Mouse (Mus musculus): ENCODE measurements around the gene Pfpl.

The Pfpl gene

DNA sequence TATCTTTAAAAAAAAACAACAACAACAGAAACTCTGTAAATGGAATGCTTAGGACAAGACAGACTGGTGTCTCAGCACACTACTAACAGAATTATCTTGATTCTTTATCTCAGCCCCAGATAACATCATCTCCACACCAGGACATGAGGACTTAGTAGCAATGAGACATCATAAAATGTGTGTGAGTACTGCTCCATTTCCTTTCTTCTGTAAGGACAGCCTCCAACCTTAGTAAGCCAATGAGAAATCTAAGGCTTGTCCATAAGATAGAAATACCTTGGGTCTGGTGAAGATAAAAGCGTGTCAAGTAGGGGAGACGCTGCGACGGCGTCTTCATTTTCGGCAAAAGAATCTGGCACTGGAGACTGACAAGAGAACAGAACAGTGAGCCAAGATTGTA, at the start of gene Pfpl:
Gene Pfpl (plus strand): TSS at position 301 of the 400 bp plus-strand sequence.
- no peak for DNase-seq (ENCODE audit: low spot score)

DNA sequence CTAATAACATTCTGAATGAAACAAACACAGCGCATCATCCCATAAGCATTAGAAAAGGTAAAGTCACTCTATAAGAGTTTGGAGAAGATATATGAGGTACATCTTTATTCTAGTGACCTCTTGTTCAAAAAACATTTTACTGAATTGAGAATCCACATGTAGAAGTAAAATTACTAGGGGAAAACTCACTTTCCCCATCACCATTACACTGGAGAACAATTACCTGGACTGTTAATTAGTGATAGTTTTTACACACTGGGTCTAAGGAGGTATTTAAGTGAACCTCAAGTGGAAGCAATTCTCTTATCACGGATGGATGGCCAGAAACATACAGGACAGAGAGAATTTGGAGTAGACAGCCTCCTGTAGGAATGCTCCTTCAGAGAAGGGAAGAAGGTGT, 40.7 kb upstream of the Pfpl start, which contains the start of gene Olfr1440:
Gene Olfr1440 (plus strand): TSS at position 301 of the 400 bp plus-strand sequence.
- no peak for DNase-seq (ENCODE audit: low spot score)

DNA sequence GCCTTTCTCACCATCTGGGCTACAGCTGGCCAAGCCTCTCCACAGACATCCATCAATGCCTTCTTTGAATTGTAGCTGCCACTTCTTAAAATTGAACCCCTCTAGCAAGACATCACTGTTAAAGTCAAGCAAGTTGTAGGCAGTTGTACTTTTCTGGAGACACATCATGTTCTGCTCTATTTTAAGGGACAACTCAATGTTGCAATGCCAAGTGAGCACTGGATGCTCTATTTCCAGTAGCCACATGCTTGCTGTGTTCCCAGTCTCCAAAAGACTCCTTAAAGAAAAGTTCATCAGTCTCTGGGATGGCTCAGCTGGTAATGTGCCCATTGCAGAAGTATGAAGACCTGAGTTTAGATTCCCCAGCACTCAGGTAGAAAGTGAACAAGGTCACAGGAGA, 14.0 kb upstream of the Pfpl start:
- no peak for DNase-seq (ENCODE audit: low spot score)

DNA sequence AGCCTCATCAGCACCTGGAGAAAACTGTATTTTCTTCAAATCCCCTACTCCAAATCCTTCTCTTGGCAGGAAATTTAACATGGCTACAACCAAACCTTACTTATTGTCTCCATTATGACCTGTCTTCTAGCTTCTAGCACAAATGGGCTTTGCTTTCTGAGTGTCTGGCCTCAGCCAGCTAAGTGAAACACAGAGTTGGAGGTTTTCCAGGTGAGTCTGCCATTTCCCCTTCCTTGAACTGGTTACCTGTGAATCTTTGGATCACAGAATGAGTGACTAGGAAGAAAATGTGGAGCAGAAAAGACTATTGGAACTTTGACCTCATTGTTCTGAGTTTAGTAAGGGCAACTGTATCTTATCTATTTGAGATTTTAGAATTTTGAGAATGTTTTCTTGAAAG, 10.3 kb upstream of the Pfpl start, which contains the start of gene Olfr1441:
Gene Olfr1441 (plus strand): TSS at position 73 of the 400 bp plus-strand sequence.
- no peak for DNase-seq (ENCODE audit: low spot score)

DNA sequence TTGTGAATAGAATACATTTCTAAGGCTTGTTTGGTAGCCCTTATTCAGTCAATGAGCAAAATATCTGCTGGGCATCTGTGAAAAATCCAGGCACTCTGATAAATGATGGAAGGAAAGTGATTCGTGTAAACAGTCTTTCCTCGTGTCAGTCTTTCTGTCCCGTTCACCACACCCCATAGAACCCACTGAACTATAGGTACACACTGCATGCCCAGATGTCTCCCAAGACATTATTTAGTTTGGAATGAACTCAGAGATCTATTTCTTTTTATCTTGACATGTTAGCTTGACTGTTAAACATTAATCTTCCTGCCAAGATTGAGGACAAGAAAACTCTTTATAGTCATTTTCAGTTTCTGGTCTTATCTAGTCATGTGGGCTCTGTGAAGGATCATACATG, 9.4 kb upstream of the Pfpl start:
- no peak for DNase-seq (ENCODE audit: low spot score)

DNA sequence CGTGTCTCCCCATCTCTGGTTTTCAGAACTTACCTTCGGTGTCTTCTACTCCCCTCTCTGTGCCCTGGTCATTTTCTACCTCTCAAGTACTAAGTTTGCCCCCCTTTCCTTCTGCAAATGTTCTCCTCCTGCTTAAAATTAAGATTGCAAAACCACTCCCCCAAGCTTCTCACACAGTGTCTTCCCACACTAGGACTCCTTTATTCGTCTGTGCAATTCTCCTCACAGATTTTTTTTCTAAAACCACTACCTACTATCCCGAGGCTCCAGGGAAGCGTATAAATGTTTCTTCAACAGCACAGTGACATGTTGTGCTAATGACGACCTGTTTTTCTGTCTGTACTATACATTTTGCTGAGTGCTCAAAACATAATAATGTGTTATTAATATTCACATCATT, 7.2 kb upstream of the Pfpl start:
- no peak for DNase-seq (ENCODE audit: low spot score)

DNA sequence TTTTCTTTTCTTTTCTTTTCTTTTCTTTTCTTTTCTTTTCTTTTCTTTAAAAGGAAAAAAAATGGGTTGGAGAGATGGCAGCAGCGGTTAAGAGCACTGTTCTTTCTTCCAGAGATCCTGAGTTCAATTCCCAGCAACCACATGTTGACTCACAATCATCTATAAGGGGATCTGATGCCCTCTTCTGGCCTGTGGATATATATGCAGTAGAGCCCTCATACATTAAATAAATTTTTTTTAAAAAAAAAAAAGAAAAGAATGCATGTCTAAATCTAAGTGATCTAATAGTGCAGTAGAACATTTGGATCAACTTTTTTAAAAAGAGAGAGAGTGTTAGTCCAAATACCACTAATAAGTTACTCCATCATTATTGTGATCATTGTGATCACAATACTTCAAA, 6.0 kb upstream of the Pfpl start:
- DNase-seq (ENCODE audit: low spot score), result no peak

DNA sequence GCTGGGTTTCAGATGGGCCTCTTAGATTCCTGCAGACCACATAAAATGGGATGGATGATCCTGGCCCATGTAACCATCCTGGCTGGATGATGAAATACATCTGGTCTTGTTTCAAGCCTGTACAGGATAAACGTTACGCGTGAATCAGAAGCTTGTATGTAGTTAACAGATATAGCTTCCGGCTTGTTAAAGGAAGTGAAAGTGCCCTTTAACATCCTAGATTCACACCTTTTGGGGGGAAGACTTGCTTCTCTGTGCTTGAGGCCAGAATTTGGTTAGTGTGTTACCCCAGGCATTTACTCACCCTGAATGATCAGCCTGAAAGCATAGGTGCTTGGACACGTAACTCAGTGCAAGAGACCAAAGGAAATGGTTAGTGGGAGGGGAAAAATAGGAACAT, 604 bp upstream of the Pfpl start:
- DNase-seq (ENCODE audit: low spot score), result no peak

DNA sequence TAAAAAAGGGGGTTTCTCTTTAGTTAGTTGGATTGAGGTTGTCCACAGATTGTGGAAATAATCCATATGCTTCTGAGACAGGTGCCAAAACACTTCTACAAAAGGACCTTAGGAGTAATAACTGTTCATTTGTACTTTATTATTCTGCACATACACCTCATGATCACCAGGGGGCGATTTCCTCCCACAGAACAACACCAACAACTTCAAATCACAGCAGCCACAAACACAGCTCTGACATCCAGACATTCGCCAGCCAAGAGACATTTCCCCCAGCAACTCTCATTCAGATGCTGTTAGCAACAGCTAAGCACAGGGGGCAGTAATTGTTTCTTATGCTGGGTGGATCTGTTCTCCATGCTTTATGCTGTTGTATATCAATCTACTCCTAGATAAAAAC, 5.3 kb downstream of the Pfpl start:
- DNase-seq (ENCODE audit: low spot score), result peak; percentile 22

DNA sequence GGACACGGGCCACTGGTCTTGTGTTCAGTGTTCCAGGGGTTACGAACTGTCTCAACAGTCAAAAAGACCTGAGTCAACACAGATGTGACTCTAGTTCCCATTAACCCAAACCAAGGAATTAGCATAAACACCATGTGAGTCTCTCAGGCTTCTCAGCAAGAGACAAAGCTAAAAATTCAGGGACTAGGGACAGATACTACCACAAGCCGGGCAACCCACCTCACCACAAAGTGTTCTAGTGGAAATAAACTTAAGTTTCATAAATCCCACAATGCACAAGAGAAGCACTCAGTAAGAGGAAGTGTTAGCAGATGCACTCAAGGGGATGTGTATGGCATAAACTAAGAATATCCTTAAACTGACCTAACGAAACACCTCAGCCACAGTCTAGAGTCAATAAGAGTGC, 7.3 kb downstream of the Pfpl start:
- no peak for DNase-seq (ENCODE audit: low spot score)

DNA sequence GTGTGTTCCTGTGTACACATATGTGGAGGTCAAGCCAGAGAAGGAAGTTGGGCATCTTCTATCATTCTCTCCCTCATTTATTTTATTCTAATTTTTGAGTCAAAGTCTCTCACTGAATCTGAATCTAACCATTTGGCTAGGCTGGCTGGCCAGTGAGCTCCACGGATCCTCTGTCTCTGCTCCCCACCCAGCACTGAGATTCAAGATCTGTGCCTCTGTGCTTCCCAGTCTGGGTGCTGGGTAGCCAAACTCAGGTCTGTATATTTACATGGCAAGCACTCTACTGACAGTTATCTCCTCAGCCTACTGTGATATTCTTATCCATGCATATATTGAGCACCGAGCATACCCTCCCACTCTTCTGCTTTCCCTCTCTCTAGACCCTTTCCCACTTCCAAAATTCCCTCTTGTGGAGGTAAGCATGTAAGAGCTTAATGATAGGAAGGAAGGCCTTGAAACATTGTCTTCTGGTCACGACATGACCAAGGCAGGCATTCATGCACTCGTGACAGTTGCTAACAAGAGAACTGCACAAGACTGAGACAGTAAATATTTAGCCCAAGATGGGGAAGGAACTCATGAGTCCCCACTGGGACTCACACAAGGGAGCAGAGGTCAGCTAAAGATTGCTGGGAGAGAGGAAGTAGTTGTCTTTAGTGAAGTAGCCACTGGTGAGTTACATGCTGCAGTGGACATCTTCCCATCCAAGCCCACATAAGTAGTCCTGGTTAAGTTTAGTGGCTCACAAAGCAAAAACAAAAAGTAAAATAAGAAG, 8.2 kb downstream of the Pfpl start:
- no peak for DNase-seq (ENCODE audit: low spot score)

DNA sequence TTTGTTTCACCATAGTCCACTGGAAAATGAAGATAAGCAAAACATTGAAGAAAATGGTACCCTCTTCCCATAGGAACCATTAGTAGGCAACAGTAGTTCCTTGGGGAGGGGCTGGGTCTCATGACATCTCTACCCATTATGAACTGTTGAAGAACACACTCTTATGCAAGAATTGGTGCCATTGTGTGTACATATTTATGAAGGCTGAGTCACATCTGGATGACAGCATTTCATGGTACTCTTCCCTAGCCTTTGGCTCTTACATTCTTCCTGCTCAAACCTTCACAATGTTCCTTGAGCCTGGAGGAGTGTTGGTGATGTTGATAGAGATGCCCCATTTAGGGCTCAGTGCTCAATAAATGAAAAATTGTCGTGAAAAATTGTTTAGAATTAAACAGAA, 11.9 kb downstream of the Pfpl start:
- no peak for DNase-seq (ENCODE audit: low spot score)

DNA sequence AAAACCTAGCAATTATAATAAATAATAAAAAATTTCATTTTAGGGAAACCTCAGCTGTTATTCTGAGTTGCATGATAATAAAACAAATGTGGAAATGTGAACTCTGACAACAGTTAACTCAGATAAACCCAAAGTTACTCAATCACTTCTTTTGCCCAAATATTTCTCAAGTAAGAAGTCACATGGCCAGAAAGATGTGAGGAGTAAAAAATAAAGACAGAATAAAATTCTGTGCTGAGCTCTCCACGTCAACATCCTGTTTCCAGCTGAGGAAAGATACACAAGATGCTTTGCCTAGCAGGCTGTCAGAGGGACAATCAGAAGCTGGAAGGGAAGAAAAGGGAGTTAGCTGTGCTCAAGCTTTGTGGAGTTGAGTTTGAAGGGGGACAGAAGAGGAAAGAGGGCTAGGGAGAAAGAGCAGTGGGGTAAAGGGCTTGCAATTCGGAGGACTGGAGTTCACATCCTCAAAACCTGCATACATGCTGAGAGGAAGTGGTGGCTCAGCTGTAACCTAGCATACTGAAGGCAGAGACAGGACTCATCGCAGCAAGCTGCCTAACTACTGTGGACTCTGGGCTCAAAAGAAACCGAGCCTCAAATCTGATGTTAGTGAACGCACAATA, 12.5 kb downstream of the Pfpl start:
- no peak for DNase-seq (ENCODE audit: low spot score)

DNA sequence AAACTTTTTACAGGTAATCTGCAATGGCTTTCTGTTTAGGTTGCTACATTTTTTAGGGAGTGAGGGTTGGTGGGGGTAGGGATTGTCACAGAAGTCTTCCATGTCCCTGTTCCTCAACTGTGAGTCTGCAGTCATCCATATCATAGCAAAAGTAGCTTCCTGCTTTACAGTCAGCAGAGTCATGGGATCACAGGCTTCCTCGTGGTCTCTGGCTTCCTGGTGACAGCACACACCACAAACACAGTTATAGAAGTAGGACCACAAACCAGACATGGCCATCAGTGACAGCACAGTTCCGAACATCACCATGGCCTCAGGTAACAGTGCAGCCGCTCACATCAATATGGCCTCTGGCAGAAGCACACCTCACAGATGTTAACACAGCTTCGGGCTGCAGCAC, 14.9 kb downstream of the Pfpl start:
- DNase-seq (ENCODE audit: low spot score), result no peak

DNA sequence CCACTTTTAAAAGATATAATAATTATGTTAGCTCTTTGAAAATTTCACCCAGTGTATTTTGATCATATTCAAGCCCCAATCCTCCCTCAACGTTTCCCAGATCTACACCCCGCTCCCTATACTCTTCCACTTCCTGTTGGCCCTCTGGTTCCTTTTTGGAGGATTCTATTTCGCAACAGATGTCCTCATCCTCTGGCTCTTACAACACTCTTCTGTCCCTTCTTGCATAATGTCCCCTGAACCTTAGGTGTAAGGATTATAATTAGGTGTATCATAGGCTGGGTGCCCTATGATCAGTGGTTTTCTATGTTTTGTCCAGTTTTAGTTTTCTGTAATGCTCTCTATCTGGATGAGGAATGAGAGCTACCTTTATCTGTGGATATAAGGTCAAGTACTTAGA, 17.3 kb downstream of the Pfpl start:
- DNase-seq (ENCODE audit: low spot score), result no peak

DNA sequence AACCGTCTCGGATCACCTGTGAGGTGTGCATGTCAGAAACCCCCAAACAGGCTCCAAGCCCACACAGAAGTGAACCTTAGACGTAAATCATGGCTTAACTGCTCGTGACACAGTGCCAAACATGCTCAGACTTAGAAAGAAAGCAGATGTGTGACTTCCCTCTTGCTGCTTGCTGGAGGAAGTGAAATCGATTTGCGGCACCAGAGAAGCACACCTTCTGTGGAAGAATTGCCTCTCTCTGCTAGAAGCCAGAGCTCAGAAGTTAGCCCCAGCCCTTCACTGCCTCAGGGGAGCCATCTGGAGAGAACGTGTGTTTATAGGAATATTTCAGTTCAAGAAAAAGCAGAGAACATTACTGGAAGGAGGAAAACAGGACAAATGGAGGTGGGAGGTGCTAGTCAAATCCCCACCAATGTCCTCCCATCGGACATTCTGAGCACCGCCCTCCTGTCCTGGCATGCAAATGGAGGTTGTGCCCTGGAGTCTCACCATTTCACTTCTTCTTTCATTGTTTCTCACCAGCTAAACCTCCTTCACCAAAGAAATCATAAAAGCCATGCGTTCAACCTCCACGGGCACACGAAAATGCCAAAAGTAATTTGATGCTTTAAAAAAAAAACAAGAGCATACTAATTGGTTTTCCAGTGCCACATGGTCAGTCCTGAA, 29.8 kb downstream of the Pfpl start:
- DNase-seq (ENCODE audit: low spot score), result no peak

DNA sequence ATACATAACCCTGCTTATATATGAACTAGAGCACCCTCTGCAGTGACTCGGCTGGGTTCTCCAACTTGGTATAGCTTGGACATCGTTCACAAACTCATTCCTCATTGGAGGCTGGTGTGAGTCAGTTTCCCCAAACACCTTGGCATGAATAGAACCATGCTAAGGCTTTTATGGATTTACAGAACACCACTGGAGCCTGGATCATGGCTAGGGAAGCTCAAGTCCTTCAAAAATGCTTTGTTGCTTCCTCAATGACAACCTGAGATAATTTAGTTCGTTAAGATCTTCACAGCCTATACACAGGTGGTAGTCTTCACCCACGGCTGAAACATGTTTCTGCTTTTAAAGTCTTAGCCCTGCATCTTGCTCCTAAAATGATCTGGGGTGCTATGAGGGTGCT, 31.8 kb downstream of the Pfpl start:
- DNase-seq (ENCODE audit: low spot score), result no peak

DNA sequence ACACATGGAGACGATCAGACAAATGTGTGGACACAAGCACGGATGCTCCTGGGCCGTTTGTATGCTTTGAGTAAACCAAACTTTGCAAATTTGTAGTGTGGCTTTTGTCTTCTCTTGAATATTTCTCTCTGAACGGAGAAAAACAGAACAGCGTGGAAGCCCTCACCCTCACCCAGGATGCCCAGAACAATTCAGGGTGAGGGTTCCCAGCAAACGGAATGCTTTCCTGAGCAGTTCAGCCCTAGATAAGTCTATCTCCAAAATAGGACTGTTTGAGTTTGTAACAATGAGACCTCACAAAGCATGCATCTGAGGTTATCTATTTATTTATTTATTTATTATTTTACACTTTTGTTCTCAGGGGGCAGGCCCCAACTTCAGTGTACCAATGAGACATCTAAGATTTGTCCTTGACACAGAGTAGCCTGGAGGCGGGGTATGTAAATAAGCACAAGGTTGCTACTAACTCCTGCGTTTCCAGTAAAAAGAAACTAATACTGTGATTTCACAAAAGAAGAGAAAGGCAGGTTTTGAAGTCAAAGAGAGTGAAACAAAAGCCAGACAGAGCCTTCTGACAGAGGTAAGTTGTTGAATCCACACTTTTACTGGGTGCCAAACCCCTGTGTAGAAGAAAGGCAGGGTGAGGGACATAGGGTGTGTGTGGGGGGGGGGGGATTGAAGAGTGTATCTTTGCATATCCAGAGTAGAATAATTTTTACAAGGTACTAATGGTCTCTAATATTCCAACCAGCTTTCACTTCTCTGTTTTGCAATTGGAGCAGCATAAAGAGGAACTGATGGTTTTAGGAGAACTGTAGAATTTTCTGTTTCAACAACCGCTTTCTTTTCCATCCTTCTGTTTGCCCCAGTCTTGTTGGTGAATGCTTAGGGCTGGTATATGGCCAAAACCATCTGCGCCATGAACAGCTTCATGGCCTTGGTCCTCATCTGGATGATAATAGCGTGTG, 32.9 kb downstream of the Pfpl start, which contains the start of gene Mpeg1:
Gene Mpeg1 (plus strand): TSS at position 498 of the 968 bp plus-strand sequence.
- DNase-seq (ENCODE audit: low spot score), result no peak

DNA sequence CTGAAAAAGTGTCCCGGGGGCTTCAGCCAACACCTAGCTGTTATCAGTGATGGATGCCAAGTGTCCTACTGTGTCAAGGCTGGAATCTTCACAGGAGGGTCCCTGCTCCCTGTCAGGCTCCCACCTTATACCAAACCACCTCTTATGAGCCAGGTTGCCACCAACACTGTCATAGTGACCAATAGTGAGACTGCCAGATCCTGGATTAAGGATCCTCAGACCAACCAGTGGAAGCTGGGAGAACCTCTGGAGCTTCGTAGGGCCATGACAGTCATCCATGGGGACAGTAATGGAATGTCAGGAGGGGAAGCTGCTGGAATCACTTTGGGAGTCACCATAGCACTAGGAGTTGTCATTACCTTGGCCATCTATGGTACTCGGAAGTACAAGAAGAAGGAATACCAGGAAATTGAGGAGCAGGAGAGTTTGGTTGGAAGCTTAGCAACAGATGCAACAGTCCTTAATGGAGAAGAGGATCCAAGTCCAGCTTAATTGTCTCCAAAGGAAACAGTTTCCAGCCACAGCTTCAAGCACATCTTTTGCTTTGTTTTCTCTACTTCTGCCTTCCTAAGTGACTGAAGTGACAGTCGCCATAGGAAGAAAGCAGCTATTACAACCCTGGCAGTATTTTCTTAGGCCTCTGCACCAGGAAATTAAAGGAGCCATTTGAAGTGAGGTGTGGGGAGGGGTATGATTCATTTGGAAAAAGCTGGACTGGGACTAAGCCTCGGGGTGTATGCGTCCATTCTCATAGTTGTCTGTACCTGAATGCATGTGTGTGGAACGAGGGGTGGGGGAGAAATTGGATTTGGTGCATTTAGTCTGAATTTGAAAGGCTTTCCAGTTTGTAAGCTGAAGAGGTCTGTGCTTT, 35.4 kb downstream of the Pfpl start:
- DNase-seq (ENCODE audit: low spot score), result no peak

DNA sequence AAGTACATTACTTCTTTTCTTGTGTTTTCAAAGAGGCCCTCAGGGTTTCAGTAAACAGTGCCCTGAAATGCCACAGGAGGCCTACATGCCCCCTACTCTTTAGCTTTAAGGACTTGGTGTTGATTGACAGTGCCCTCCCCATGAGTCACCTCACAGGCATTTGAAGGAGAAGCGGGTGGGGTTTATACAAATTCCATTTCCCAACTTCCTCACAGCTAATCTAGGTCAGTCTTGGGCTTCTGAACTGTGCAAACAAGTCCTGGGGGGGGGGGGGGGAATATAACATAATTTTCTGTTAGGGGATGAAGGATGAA, 36.0 kb downstream of the Pfpl start:
- no peak for DNase-seq (ENCODE audit: low spot score)

DNA sequence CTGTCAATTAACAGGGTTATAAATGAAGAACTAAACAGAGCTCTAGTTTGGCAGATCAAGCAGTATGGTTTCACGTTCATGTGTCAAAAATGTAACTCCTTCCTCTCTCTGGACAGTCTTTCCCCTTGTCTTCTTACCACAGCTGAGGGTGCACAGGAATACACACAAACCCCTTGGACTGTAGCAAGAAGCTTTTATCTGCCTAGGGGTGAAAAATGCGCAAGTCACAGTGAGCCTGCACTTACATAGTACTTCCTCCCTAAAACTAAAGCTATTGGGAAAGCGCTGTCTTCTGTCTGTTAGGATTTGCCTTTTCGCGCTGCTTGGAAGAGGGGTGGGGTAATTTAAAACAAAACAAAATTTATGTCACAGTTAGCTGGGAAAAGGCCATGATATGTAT, 36.4 kb downstream of the Pfpl start:
- no peak for DNase-seq (ENCODE audit: low spot score)

Measured in yolk sac, embryonic 10.5 days (tissue).